Mouse (Mus musculus) gastrocnemius, postnatal 4 days (tissue): Measurements from ENCODE around the gene Ctnnd2. TPM values are rescaled to one million over a fixed set of nuclear protein-coding genes. Genes with fewer than 3 reads are reported as not detected.

Experiments
- DNase-seq, 2 experiments: peaks; one replicate each; pipeline ENCODE4 v3.0.0; 2021 to 2022; ENCODE audit warnings: low spot score in 2 of 2, mixed read lengths in 2 of 2
- total RNA-seq, 2 experiments: library from RNA; stranded (reverse); gene quantifications; 2 replicates each; pipeline ENCODE4 v1.2.3; 2021

Gene Ctnnd2
- total RNA-seq, 2 experiments from 2014 or later = 0.27 to 0.36 TPM

GRCm38 (mm10) chr15:30480676-30481075 is 308.3 kb downstream of the Ctnnd2 start:
- peak in 1 of 2 experiments; percentile 14 for DNase-seq

GRCm38 (mm10) chr15:30506476-30506875 is 334.1 kb downstream of the Ctnnd2 start:
- no peak for DNase-seq

- no peak for DNase-seq
Measured at GRCm38 (mm10) chr15:30512467-30512866, 340.1 kb downstream of the Ctnnd2 start.

GRCm38 (mm10) chr15:30513122-30513521 is 340.7 kb downstream of the Ctnnd2 start:
- no peak for DNase-seq

GRCm38 (mm10) chr15:30515425-30515824 is 343.0 kb downstream of the Ctnnd2 start:
- no peak for DNase-seq

GRCm38 (mm10) chr15:30541459-30541858 is 369.1 kb downstream of the Ctnnd2 start:
- DNase-seq = no peak

GRCm38 (mm10) chr15:30548263-30548662 is 375.9 kb downstream of the Ctnnd2 start:
- no peak for DNase-seq

GRCm38 (mm10) chr15:30550956-30551355 is 378.6 kb downstream of the Ctnnd2 start:
- no peak for DNase-seq

GRCm38 (mm10) chr15:30553910-30554406 is 381.6 kb downstream of the Ctnnd2 start:
- DNase-seq = no peak

- no peak for DNase-seq
Measured at GRCm38 (mm10) chr15:30555787-30556186, 383.4 kb downstream of the Ctnnd2 start.

- no peak for DNase-seq
Measured at GRCm38 (mm10) chr15:30562375-30562774, 390.0 kb downstream of the Ctnnd2 start.

GRCm38 (mm10) chr15:30564594-30564993 is 392.2 kb downstream of the Ctnnd2 start:
- no peak for DNase-seq

GRCm38 (mm10) chr15:30570254-30570800 is 397.9 kb downstream of the Ctnnd2 start:
- DNase-seq = no peak

- DNase-seq = no peak
Measured at GRCm38 (mm10) chr15:30587446-30587845, 415.1 kb downstream of the Ctnnd2 start.

- no peak for DNase-seq
Measured at GRCm38 (mm10) chr15:30590865-30591264, 418.5 kb downstream of the Ctnnd2 start.

GRCm38 (mm10) chr15:30595507-30595906 is 423.1 kb downstream of the Ctnnd2 start:
- DNase-seq = no peak

- DNase-seq = no peak
Measured at GRCm38 (mm10) chr15:30610613-30611012, 438.2 kb downstream of the Ctnnd2 start.

GRCm38 (mm10) chr15:30615451-30615850 is 443.1 kb downstream of the Ctnnd2 start:
- DNase-seq = no peak

GRCm38 (mm10) chr15:30616861-30617260 is 444.5 kb downstream of the Ctnnd2 start:
- DNase-seq = no peak

GRCm38 (mm10) chr15:30617932-30618331 is 445.5 kb downstream of the Ctnnd2 start:
- DNase-seq = no peak

GRCm38 (mm10) chr15:30628524-30628923 is 456.1 kb downstream of the Ctnnd2 start:
- no peak for DNase-seq

GRCm38 (mm10) chr15:30632113-30632735 is 459.8 kb downstream of the Ctnnd2 start:
- no peak for DNase-seq

GRCm38 (mm10) chr15:30633917-30634316 is 461.5 kb downstream of the Ctnnd2 start:
- DNase-seq = no peak
